14 mouse cellular contexts compared by ENCODE assay signal in the genomic region with DNA sequence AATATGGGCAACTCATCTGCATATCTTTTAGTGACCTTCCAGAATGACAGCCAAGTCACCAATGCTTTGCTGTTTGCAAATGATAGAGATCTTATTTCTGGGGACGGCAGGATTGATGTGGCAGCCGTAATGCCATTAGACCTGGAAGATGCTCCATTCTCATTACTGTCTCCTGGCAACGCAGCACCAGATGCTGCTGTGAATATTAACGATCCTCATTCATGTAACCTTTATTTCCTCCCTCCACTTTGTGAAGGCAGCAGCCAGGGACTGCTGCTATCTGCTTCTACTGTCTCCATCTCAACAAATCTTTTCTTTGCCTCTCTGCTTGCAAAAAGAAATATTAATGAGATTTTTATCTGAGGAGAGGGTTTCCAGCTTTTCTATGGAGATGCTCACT.
DNase-seq lines count a peak whose midpoint lies in the region; ATAC-seq and TF ChIP-seq lines count a peak whose summit lies in the region.
"Had no signal": no experiment of that assay in that cellular context is flagged by ENCODE, and none has a peak within 500 bp of the region (broad histone marks: within the 10 kb centered on the region; RNA-seq: fewer than 3 reads in every experiment).

No protein-coding gene starts in this region.

- TF ChIP-seq CTCF in hindbrain, postnatal 0 days (IDR thresholded peaks at IDR 0.05; ENCODE audit: low read depth): no peak

- no peaks in the 10 kb centered on the region for H3K36me3 ChIP-seq in hindbrain, embryonic 11.5 days (ENCODE audit: control insufficient read depth, insufficient read depth, low read length)
- H3K36me3 ChIP-seq in hindbrain, embryonic 10.5 days: no peaks in the 10 kb centered on the region
- H3K36me3 ChIP-seq in forebrain, embryonic 15.5 days: no peaks in the 10 kb centered on the region
- H3K36me3 ChIP-seq in hindbrain, postnatal 0 days (ENCODE audit: insufficient read depth, low read length): no peaks in the 10 kb centered on the region
- no peaks in the 10 kb centered on the region for H3K36me3 ChIP-seq in neural tube, embryonic 12.5 days

- H3K4me1 ChIP-seq in hindbrain, embryonic 11.5 days (replicated peaks; ENCODE audit: control insufficient read depth, insufficient read depth, low read length): no peaks in the 10 kb centered on the region
- peaks cover 10% of the 10 kb centered on the region for H3K4me1 ChIP-seq in hindbrain, embryonic 10.5 days (replicated peaks)
- H3K4me1 ChIP-seq in forebrain, embryonic 15.5 days: no peaks in the 10 kb centered on the region
- H3K4me1 ChIP-seq in hindbrain, postnatal 0 days (ENCODE audit: insufficient read depth, low read length): no peaks in the 10 kb centered on the region
- no peaks in the 10 kb centered on the region; the same call in 1 of the 2 replicates for H3K4me1 ChIP-seq in neural tube, embryonic 12.5 days

- 35% methylated on average over 4 of the region's 4 CpGs for WGBS in hindbrain, embryonic 11.5 days
- WGBS in hindbrain, embryonic 10.5 days: 59% methylated on average over 4 of the region's 4 CpGs
- WGBS in forebrain, embryonic 15.5 days: 18% methylated on average over 4 of the region's 4 CpGs
- WGBS in hindbrain, postnatal 0 days: 14% methylated on average over 4 of the region's 4 CpGs
- WGBS in neural tube, embryonic 12.5 days: 32% methylated on average over 4 of the region's 4 CpGs

- no peak overlapping the region for H3K9ac ChIP-seq in hindbrain, embryonic 11.5 days (ENCODE audit: low read depth, low read length)
- no peak overlapping the region for H3K9ac ChIP-seq in forebrain, embryonic 15.5 days (replicated peaks)
- no peak overlapping the region for H3K9ac ChIP-seq in hindbrain, postnatal 0 days (replicated peaks; ENCODE audit: low read length)
- H3K9ac ChIP-seq in neural tube, embryonic 12.5 days: no peak overlapping the region

- DNase-seq in hindbrain, embryonic 11.5 days (ENCODE audit: low spot score): peak; percentile 42
- DNase-seq in hindbrain, embryonic 10.5 days (ENCODE audit: low spot score): no peak
- peak; percentile 68 for DNase-seq in hindbrain, postnatal 0 days (ENCODE audit: low spot score)
- no peak for DNase-seq in lung, postnatal 4 days
- no peak for DNase-seq in thymus, postnatal 14 days
- no peak for DNase-seq in cerebellum, postnatal 36 days
- DNase-seq: adrenal gland, postnatal 10 days; cerebellum, adult 2 months; gastrocnemius, postnatal 36 days; heart, postnatal 10 days; kidney, postnatal 4 days; thymus, adult 18-20 months had no signal

- H3K4me3 ChIP-seq in hindbrain, embryonic 11.5 days (ENCODE audit: low read depth, low read length): no peak overlapping the region
- no peak overlapping the region for H3K4me3 ChIP-seq in hindbrain, embryonic 10.5 days
- no peak overlapping the region for H3K4me3 ChIP-seq in forebrain, embryonic 15.5 days
- H3K4me3 ChIP-seq in hindbrain, postnatal 0 days (ENCODE audit: low read length): no peak overlapping the region
- no peak overlapping the region for H3K4me3 ChIP-seq in neural tube, embryonic 12.5 days

- no peak overlapping the region for H3K4me2 ChIP-seq in hindbrain, embryonic 11.5 days (replicated peaks; ENCODE audit: low read depth, low read length)
- no peak overlapping the region for H3K4me2 ChIP-seq in forebrain, embryonic 15.5 days (replicated peaks)
- no peak overlapping the region for H3K4me2 ChIP-seq in hindbrain, postnatal 0 days (ENCODE audit: low read depth, low read length)
- H3K4me2 ChIP-seq in neural tube, embryonic 12.5 days (replicated peaks): no peak overlapping the region

- H3K9me3 ChIP-seq in hindbrain, embryonic 11.5 days (ENCODE audit: control insufficient read depth, low read length): no peaks in the 10 kb centered on the region
- no peaks in the 10 kb centered on the region for H3K9me3 ChIP-seq in hindbrain, embryonic 10.5 days
- H3K9me3 ChIP-seq in forebrain, embryonic 15.5 days: no peaks in the 10 kb centered on the region
- no peaks in the 10 kb centered on the region for H3K9me3 ChIP-seq in hindbrain, postnatal 0 days (ENCODE audit: low read length)
- no peaks in the 10 kb centered on the region for H3K9me3 ChIP-seq in neural tube, embryonic 12.5 days

- H3K27ac ChIP-seq in hindbrain, embryonic 11.5 days (ENCODE audit: low read depth, low read length): no peak overlapping the region; the same call in 1 of the 2 replicates
- no peak overlapping the region for H3K27ac ChIP-seq in hindbrain, embryonic 10.5 days
- no peak overlapping the region; the same call in 1 of the 2 replicates for H3K27ac ChIP-seq in forebrain, embryonic 15.5 days (replicated peaks)
- 0 out of 2 replicates have a peak overlapping the region, but pooled peaks have one; percentile 26 for H3K27ac ChIP-seq in hindbrain, postnatal 0 days
- no peak overlapping the region for H3K27ac ChIP-seq in neural tube, embryonic 12.5 days

- peak; percentile 78 for ATAC-seq in hindbrain, embryonic 11.5 days (ENCODE audit: low FRiP score)
- ATAC-seq in forebrain, embryonic 15.5 days (replicated peaks): peak; percentile 74; the same call in 1 of the 2 replicates
- 0 out of 2 replicates have a peak, but pooled peaks have one; percentile 66 for ATAC-seq in hindbrain, postnatal 0 days
- ATAC-seq in neural tube, embryonic 12.5 days (ENCODE audit: low FRiP score, low read depth): peak; percentile 82

- no peaks in the 10 kb centered on the region for H3K27me3 ChIP-seq in hindbrain, embryonic 11.5 days (ENCODE audit: control insufficient read depth, insufficient read depth, low read length)
- no peaks in the 10 kb centered on the region for H3K27me3 ChIP-seq in hindbrain, embryonic 10.5 days (ENCODE audit: insufficient read depth, poor library complexity, severe bottlenecking)
- no peaks in the 10 kb centered on the region for H3K27me3 ChIP-seq in forebrain, embryonic 15.5 days
- H3K27me3 ChIP-seq in hindbrain, postnatal 0 days (ENCODE audit: insufficient read depth, low read length): no peaks in the 10 kb centered on the region
- no peaks in the 10 kb centered on the region for H3K27me3 ChIP-seq in neural tube, embryonic 12.5 days (replicated peaks)

Comparison
In these comparisons a context has a peak if more than half of its experiments do, and no peak if none do; other contexts are left out.
1. DNase-seq: peak in hindbrain, embryonic 11.5 days (single experiment) and hindbrain, postnatal 0 days (single experiment); none in hindbrain, embryonic 10.5 days (single experiment), lung, postnatal 4 days (0 of 2), thymus, postnatal 14 days (single experiment) and cerebellum, postnatal 36 days (0 of 2).
2. Peak in every context shown above with its lines, with median percentiles within 50 percentile points of each other: ATAC-seq.